Mouse (Mus musculus) liver, embryonic 13.5 days (tissue): ENCODE data around the gene P3h2. TPM values are rescaled to one million over a fixed set of nuclear protein-coding genes. Genes with fewer than 3 reads are reported as not detected.

Experiments used
- ATAC-seq: fragments of 200-750 bp; cut with Nextera tagmentation; 2 replicates; pipeline ENCODE4 v1.8.0; 2017; ENCODE audit warnings: low read depth, mild to moderate bottlenecking, moderate number of reproducible peaks, moderate library complexity
- DNase-seq: peaks from one replicate; pipeline ENCODE4 v3.0.0; 2022
- H3K27ac ChIP-seq: fragments of 300-500 bp; sonication (generic); 2 replicates; pipeline ENCODE4 v1.5.1; 2015; ENCODE audit warnings: moderate library complexity, mild to moderate bottlenecking, inconsistent platforms
- H3K27me3 ChIP-seq: fragments of 300-500 bp; sonication (generic); 2 replicates; pipeline ENCODE4 v1.6.1; 2015; ENCODE audit warnings: mild to moderate bottlenecking, inconsistent platforms
- H3K36me3 ChIP-seq: fragments of 300-500 bp; sonication (generic); 2 replicates; pipeline ENCODE4 v1.6.1; 2015; ENCODE audit warnings: mild to moderate bottlenecking, inconsistent platforms
- H3K4me1 ChIP-seq: fragments of 300-500 bp; sonication (generic); replicated peaks from 2 replicates; pipeline ENCODE4 v1.6.1; 2015; ENCODE audit warnings: inconsistent platforms
- H3K4me2 ChIP-seq: fragments of 300-500 bp; sonication (generic); 2 replicates; pipeline ENCODE4 v1.6.1; 2015; ENCODE audit warnings: inconsistent platforms, mild to moderate bottlenecking, moderate library complexity
- H3K4me3 ChIP-seq: fragments of 300-500 bp; sonication (generic); replicated peaks from 2 replicates; pipeline ENCODE4 v1.5.1; 2015; ENCODE audit warnings: mild to moderate bottlenecking, inconsistent platforms
- H3K9ac ChIP-seq: fragments of 300-500 bp; sonication (generic); 2 replicates; pipeline ENCODE4 v1.6.1; 2015; ENCODE audit warnings: mild to moderate bottlenecking, inconsistent platforms
- H3K9me3 ChIP-seq: fragments of 300-500 bp; sonication (generic); replicated peaks from 2 replicates; pipeline ENCODE4 v1.6.1; 2016; ENCODE audit warnings: inconsistent platforms
- WGBS: fragments of 180-500 bp; shearing (Covaris S2); methylation state at CpG from one replicate; pipeline ENCODE4 v1.1.7; 2015; ENCODE audit not compliant: insufficient replicate concordance; 5-methylcytosine and 5-hydroxymethylcytosine counted together
- polyA plus RNA-seq: library from polyadenylated mRNA; unstranded; fragments of >200 nt; fragmentation: Nextera tagmentation; extraction: Ambion mirVana; gene quantifications from 2 replicates; pipeline ENCODE4 v1.2.1, GENCODE M21; 2015

Gene P3h2
- 0.54 and 0.68 TPM in 2 replicates for polyA plus RNA-seq

GRCm38 (mm10) chr16:26105115-26105974 is at the start of gene P3h2:
TSS of gene P3h2 (minus strand) at chr16:26105784.
- DNase-seq, result no peak
- ATAC-seq, result peak; percentile 79
- Histone ChIP-seq H3K9ac (peak within 1 kb of the TSS; percentile 43), H3K27ac (peak within 1 kb of the TSS; percentile 23; the same call in 1 of the 2 replicates), H3K9me3 (no peaks in the 10 kb centered on the region), H3K4me2 (peak within 1 kb of the TSS; percentile 69), H3K4me3 (peak within 1 kb of the TSS; percentile 59), H3K27me3 (peaks cover 40% of the 10 kb centered on the region), H3K36me3 (no peaks in the 10 kb centered on the region), H3K4me1 (no peaks in the 10 kb centered on the region)
- WGBS, result under 1% methylated on average over 76 of the region's 101 CpGs

GRCm38 (mm10) chr16:26152258-26152657 is 46.7 kb upstream of the P3h2 start:
- Histone ChIP-seq H3K9me3 (no peaks in the 10 kb centered on the region), H3K4me3 (no peak overlapping the region), H3K27ac (no peak overlapping the region), H3K9ac (no peak overlapping the region), H3K4me2 (no peak overlapping the region), H3K4me1 (no peaks in the 10 kb centered on the region), H3K27me3 (no peaks in the 10 kb centered on the region), H3K36me3 (no peaks in the 10 kb centered on the region)
- no peak for DNase-seq
- no peak for ATAC-seq
- WGBS, result 49% methylated on average over 2 of the region's 2 CpGs

- no peaks in the 10 kb centered on the region for H3K9me3 ChIP-seq
- H3K9ac ChIP-seq, result no peak overlapping the region
- no peak overlapping the region for H3K4me3 ChIP-seq
- ATAC-seq (no peak), DNase-seq (no peak)
- H3K4me1 ChIP-seq, result no peaks in the 10 kb centered on the region
- no peaks in the 10 kb centered on the region for H3K27me3 ChIP-seq
- WGBS, result 44% methylated on average over 1 of the region's 1 CpGs
- H3K27ac ChIP-seq, result no peak overlapping the region
- no peaks in the 10 kb centered on the region for H3K36me3 ChIP-seq
- H3K4me2 ChIP-seq, result no peak overlapping the region
Observed at GRCm38 (mm10) chr16:26150943-26151342, 45.4 kb upstream of the P3h2 start.

- Histone ChIP-seq H3K9me3 (no peaks in the 10 kb centered on the region), H3K4me1 (no peaks in the 10 kb centered on the region), H3K9ac (no peak overlapping the region), H3K4me2 (no peak overlapping the region), H3K27me3 (no peaks in the 10 kb centered on the region), H3K36me3 (no peaks in the 10 kb centered on the region), H3K4me3 (no peak overlapping the region), H3K27ac (no peak overlapping the region)
- no peak for DNase-seq
- WGBS, result 68% methylated on average over 1 of the region's 1 CpGs
- ATAC-seq, result no peak
Observed at GRCm38 (mm10) chr16:26146853-26147252, 41.3 kb upstream of the P3h2 start.

- H3K27me3 ChIP-seq, result no peaks in the 10 kb centered on the region
- no peak overlapping the region for H3K4me2 ChIP-seq
- no peak overlapping the region for H3K27ac ChIP-seq
- DNase-seq (no peak), ATAC-seq (no peak)
- no peaks in the 10 kb centered on the region for H3K36me3 ChIP-seq
- no peaks in the 10 kb centered on the region for H3K4me1 ChIP-seq
- H3K9me3 ChIP-seq, result no peaks in the 10 kb centered on the region
- H3K4me3 ChIP-seq, result no peak overlapping the region
- no peak overlapping the region for H3K9ac ChIP-seq
- WGBS, result 69% methylated on average over 1 of the region's 1 CpGs
Observed at GRCm38 (mm10) chr16:26131126-26131525, 25.5 kb upstream of the P3h2 start.

GRCm38 (mm10) chr16:26106618-26107017 is 1.0 kb upstream of the P3h2 start:
- Histone ChIP-seq H3K4me3 (no peak overlapping the region), H3K4me1 (no peaks in the 10 kb centered on the region), H3K27me3 (peaks cover 40% of the 10 kb centered on the region), H3K36me3 (no peaks in the 10 kb centered on the region), H3K9me3 (no peaks in the 10 kb centered on the region), H3K9ac (no peak overlapping the region), H3K27ac (no peak overlapping the region), H3K4me2 (no peak overlapping the region)
- 49% methylated on average over 5 of the region's 5 CpGs for WGBS
- ATAC-seq (no peak), DNase-seq (no peak)

GRCm38 (mm10) chr16:26106041-26106617 is 545 bp upstream of the P3h2 start:
- Histone ChIP-seq H3K27me3 (peaks cover 40% of the 10 kb centered on the region), H3K36me3 (no peaks in the 10 kb centered on the region), H3K9me3 (no peaks in the 10 kb centered on the region), H3K4me3 (peak overlapping the region; percentile 59), H3K9ac (no peak overlapping the region), H3K4me2 (peak overlapping the region; percentile 69), H3K4me1 (no peaks in the 10 kb centered on the region), H3K27ac (0 out of 2 replicates have a peak overlapping the region, but pooled peaks have one; percentile 23)
- 6% methylated on average over 5 of the region's 5 CpGs for WGBS
- DNase-seq, result no peak
- ATAC-seq, result 0 out of 2 replicates have a peak, but pooled peaks have one; percentile 34

- DNase-seq, result no peak
- Histone ChIP-seq H3K9me3 (no peaks in the 10 kb centered on the region), H3K27ac (no peak overlapping the region), H3K27me3 (peaks cover 40% of the 10 kb centered on the region), H3K4me3 (peak overlapping the region; percentile 59), H3K4me1 (no peaks in the 10 kb centered on the region), H3K36me3 (no peaks in the 10 kb centered on the region), H3K9ac (no peak overlapping the region), H3K4me2 (peak overlapping the region; percentile 69)
- ATAC-seq, result no peak
- 33% methylated on average over 4 of the region's 4 CpGs for WGBS
Observed at GRCm38 (mm10) chr16:26104274-26104673, 1.3 kb downstream of the P3h2 start.

GRCm38 (mm10) chr16:26102856-26103255 is 2.7 kb downstream of the P3h2 start:
- H3K9ac ChIP-seq, result no peak overlapping the region
- no peak overlapping the region for H3K4me3 ChIP-seq
- DNase-seq (no peak), ATAC-seq (no peak)
- peaks cover 40% of the 10 kb centered on the region for H3K27me3 ChIP-seq
- no peaks in the 10 kb centered on the region for H3K4me1 ChIP-seq
- no peak overlapping the region for H3K4me2 ChIP-seq
- WGBS, result 71% methylated on average over 2 of the region's 2 CpGs
- H3K9me3 ChIP-seq, result no peaks in the 10 kb centered on the region
- H3K36me3 ChIP-seq, result no peaks in the 10 kb centered on the region
- H3K27ac ChIP-seq, result no peak overlapping the region

GRCm38 (mm10) chr16:26100167-26100566 is 5.4 kb downstream of the P3h2 start:
- 47% methylated on average over 4 of the region's 4 CpGs for WGBS
- Histone ChIP-seq H3K36me3 (no peaks in the 10 kb centered on the region), H3K4me3 (no peak overlapping the region), H3K27ac (no peak overlapping the region), H3K27me3 (peaks cover 20% of the 10 kb centered on the region), H3K9me3 (no peaks in the 10 kb centered on the region), H3K4me2 (no peak overlapping the region), H3K4me1 (no peaks in the 10 kb centered on the region), H3K9ac (no peak overlapping the region)
- DNase-seq (no peak), ATAC-seq (no peak)

GRCm38 (mm10) chr16:26095696-26096284 is 9.8 kb downstream of the P3h2 start:
- no peaks in the 10 kb centered on the region for H3K36me3 ChIP-seq
- no peak overlapping the region for H3K4me3 ChIP-seq
- no peak for DNase-seq
- no peak overlapping the region for H3K4me2 ChIP-seq
- 59% methylated on average over 7 of the region's 7 CpGs for WGBS
- no peak for ATAC-seq
- H3K27ac ChIP-seq, result no peak overlapping the region
- H3K27me3 ChIP-seq, result no peaks in the 10 kb centered on the region
- no peaks in the 10 kb centered on the region for H3K4me1 ChIP-seq
- H3K9ac ChIP-seq, result no peak overlapping the region
- no peaks in the 10 kb centered on the region for H3K9me3 ChIP-seq
